Mouse (Mus musculus): Measurements from ENCODE around the gene Gm20458. TPM values are rescaled to one million over a fixed set of nuclear protein-coding genes. Genes with fewer than 3 reads are reported as not detected.

Gm20458 gene
- polyA plus RNA-seq, 1 experiment from 2014 or later, result 10.0 TPM

GRCm38 (mm10) chr2:164448140-164448539 is 12.6 kb upstream of the Gm20458 start:
- Histone ChIP-seq H3K27ac (no peak overlapping the region), H3K9me3 (ENCODE audit: control insufficient read depth, low read length) (no peaks in the 10 kb centered on the region), H3K4me2 (replicated peaks) (no peak overlapping the region), H3K36me3 (replicated peaks; ENCODE audit: control insufficient read depth, insufficient read depth) (no peaks in the 10 kb centered on the region), H3K4me3 (replicated peaks; ENCODE audit: low read length) (no peak overlapping the region), H3K9ac (no peak overlapping the region), H3K4me1 (replicated peaks; ENCODE audit: control insufficient read depth, insufficient read depth, low read length) (no peaks in the 10 kb centered on the region), H3K27me3 (ENCODE audit: control insufficient read depth, insufficient read depth, low read length) (no peaks in the 10 kb centered on the region)
- 86% methylated on average over 1 of the region's 1 CpGs for WGBS
- no peak for DNase-seq (ENCODE audit: low spot score)
- no peak for ATAC-seq (ENCODE audit: low FRiP score)

GRCm38 (mm10) chr2:164448921-164449320 is 11.8 kb upstream of the Gm20458 start:
- H3K4me2 ChIP-seq (replicated peaks), result no peak overlapping the region
- no peaks in the 10 kb centered on the region for H3K9me3 ChIP-seq (ENCODE audit: control insufficient read depth, low read length)
- DNase-seq (ENCODE audit: low spot score) (no peak), ATAC-seq (ENCODE audit: low FRiP score) (no peak)
- no peaks in the 10 kb centered on the region for H3K36me3 ChIP-seq (replicated peaks; ENCODE audit: control insufficient read depth, insufficient read depth)
- H3K4me3 ChIP-seq (replicated peaks; ENCODE audit: low read length), result no peak overlapping the region
- H3K27me3 ChIP-seq (ENCODE audit: control insufficient read depth, insufficient read depth, low read length), result no peaks in the 10 kb centered on the region
- no peak overlapping the region for H3K27ac ChIP-seq
- H3K4me1 ChIP-seq (replicated peaks; ENCODE audit: control insufficient read depth, insufficient read depth, low read length), result no peaks in the 10 kb centered on the region
- no peak overlapping the region for H3K9ac ChIP-seq
- WGBS, result 79% methylated on average over 5 of the region's 5 CpGs

GRCm38 (mm10) chr2:164449341-164450042 is 11.3 kb upstream of the Gm20458 start:
- H3K9ac ChIP-seq, result no peak overlapping the region
- no peaks in the 10 kb centered on the region for H3K9me3 ChIP-seq (ENCODE audit: control insufficient read depth, low read length)
- DNase-seq (ENCODE audit: low spot score) (no peak), ATAC-seq (ENCODE audit: low FRiP score) (no peak)
- H3K27ac ChIP-seq, result no peak overlapping the region
- no peaks in the 10 kb centered on the region for H3K36me3 ChIP-seq (replicated peaks; ENCODE audit: control insufficient read depth, insufficient read depth)
- H3K4me3 ChIP-seq (replicated peaks; ENCODE audit: low read length), result no peak overlapping the region
- 86% methylated on average over 14 of the region's 14 CpGs for WGBS
- H3K4me2 ChIP-seq (replicated peaks), result no peak overlapping the region
- no peaks in the 10 kb centered on the region for H3K27me3 ChIP-seq (ENCODE audit: control insufficient read depth, insufficient read depth, low read length)
- H3K4me1 ChIP-seq (replicated peaks; ENCODE audit: control insufficient read depth, insufficient read depth, low read length), result no peaks in the 10 kb centered on the region

- no peak overlapping the region for H3K4me2 ChIP-seq (replicated peaks)
- H3K4me3 ChIP-seq (replicated peaks; ENCODE audit: low read length), result no peak overlapping the region
- no peaks in the 10 kb centered on the region for H3K27me3 ChIP-seq (ENCODE audit: control insufficient read depth, insufficient read depth, low read length)
- 44% methylated on average over 13 of the region's 13 CpGs for WGBS
- no peaks in the 10 kb centered on the region for H3K9me3 ChIP-seq (ENCODE audit: control insufficient read depth, low read length)
- H3K27ac ChIP-seq, result no peak overlapping the region
- DNase-seq (ENCODE audit: low spot score) (no peak), ATAC-seq (ENCODE audit: low FRiP score) (no peak)
- 0 out of 2 replicates have a peak, but pooled peaks cover 6% of the 10 kb centered on the region for H3K4me1 ChIP-seq (replicated peaks; ENCODE audit: control insufficient read depth, insufficient read depth, low read length)
- no peak overlapping the region for H3K9ac ChIP-seq
- no peaks in the 10 kb centered on the region for H3K36me3 ChIP-seq (replicated peaks; ENCODE audit: control insufficient read depth, insufficient read depth)
Observed at GRCm38 (mm10) chr2:164452000-164452676, 8.6 kb upstream of the Gm20458 start.

GRCm38 (mm10) chr2:164453047-164453757 is 7.6 kb upstream of the Gm20458 start:
- 0 out of 2 replicates have a peak, but pooled peaks cover 6% of the 10 kb centered on the region for H3K4me1 ChIP-seq (replicated peaks; ENCODE audit: control insufficient read depth, insufficient read depth, low read length)
- H3K4me2 ChIP-seq (replicated peaks), result no peak overlapping the region
- WGBS, result 80% methylated on average over 14 of the region's 14 CpGs
- H3K9ac ChIP-seq, result no peak overlapping the region
- H3K9me3 ChIP-seq (ENCODE audit: control insufficient read depth, low read length), result no peaks in the 10 kb centered on the region
- DNase-seq (ENCODE audit: low spot score), result no peak
- no peak overlapping the region for H3K4me3 ChIP-seq (replicated peaks; ENCODE audit: low read length)
- H3K36me3 ChIP-seq (replicated peaks; ENCODE audit: control insufficient read depth, insufficient read depth), result no peaks in the 10 kb centered on the region
- no peak overlapping the region for H3K27ac ChIP-seq
- H3K27me3 ChIP-seq (ENCODE audit: control insufficient read depth, insufficient read depth, low read length), result no peaks in the 10 kb centered on the region
- ATAC-seq (ENCODE audit: low FRiP score), result no peak

GRCm38 (mm10) chr2:164453887-164454500 is 6.8 kb upstream of the Gm20458 start:
- ATAC-seq (ENCODE audit: low FRiP score), result no peak
- WGBS, result 67% methylated on average over 7 of the region's 7 CpGs

GRCm38 (mm10) chr2:164454846-164455245 is 5.9 kb upstream of the Gm20458 start:
- Histone ChIP-seq H3K9ac (no peak overlapping the region), H3K4me3 (replicated peaks; ENCODE audit: low read length) (no peak overlapping the region), H3K4me2 (replicated peaks) (no peak overlapping the region), H3K27me3 (ENCODE audit: control insufficient read depth, insufficient read depth, low read length) (no peaks in the 10 kb centered on the region), H3K4me1 (replicated peaks; ENCODE audit: control insufficient read depth, insufficient read depth, low read length) (0 out of 2 replicates have a peak, but pooled peaks cover 6% of the 10 kb centered on the region), H3K9me3 (ENCODE audit: control insufficient read depth, low read length) (no peaks in the 10 kb centered on the region), H3K27ac (no peak overlapping the region), H3K36me3 (replicated peaks; ENCODE audit: control insufficient read depth, insufficient read depth) (no peaks in the 10 kb centered on the region)
- ATAC-seq (ENCODE audit: low FRiP score), result no peak
- DNase-seq (ENCODE audit: low spot score), result no peak
- WGBS, result 82% methylated on average over 10 of the region's 10 CpGs

More at GRCm38 (mm10) chr2:164453887-164454500, 6.8 kb upstream of the Gm20458 start:
- H3K4me2 ChIP-seq (replicated peaks), result no peak overlapping the region
- H3K27ac ChIP-seq, result no peak overlapping the region
- H3K4me3 ChIP-seq (replicated peaks; ENCODE audit: low read length), result no peak overlapping the region
- 0 out of 2 replicates have a peak, but pooled peaks cover 6% of the 10 kb centered on the region for H3K4me1 ChIP-seq (replicated peaks; ENCODE audit: control insufficient read depth, insufficient read depth, low read length)
- no peak for DNase-seq (ENCODE audit: low spot score)
- H3K9me3 ChIP-seq (ENCODE audit: control insufficient read depth, low read length), result no peaks in the 10 kb centered on the region
- H3K36me3 ChIP-seq (replicated peaks; ENCODE audit: control insufficient read depth, insufficient read depth), result no peaks in the 10 kb centered on the region
- no peak overlapping the region for H3K9ac ChIP-seq
- no peaks in the 10 kb centered on the region for H3K27me3 ChIP-seq (ENCODE audit: control insufficient read depth, insufficient read depth, low read length)

GRCm38 (mm10) chr2:164455421-164456190 is 5.2 kb upstream of the Gm20458 start:
- H3K4me3 ChIP-seq (replicated peaks; ENCODE audit: low read length), result no peak overlapping the region
- no peak overlapping the region for H3K4me2 ChIP-seq (replicated peaks)
- no peak overlapping the region for H3K9ac ChIP-seq
- H3K27me3 ChIP-seq (ENCODE audit: control insufficient read depth, insufficient read depth, low read length), result no peaks in the 10 kb centered on the region
- 84% methylated on average over 6 of the region's 6 CpGs for WGBS
- DNase-seq (ENCODE audit: low spot score), result no peak
- no peak for ATAC-seq (ENCODE audit: low FRiP score)
- no peaks in the 10 kb centered on the region for H3K9me3 ChIP-seq (ENCODE audit: control insufficient read depth, low read length)
- H3K4me1 ChIP-seq (replicated peaks; ENCODE audit: control insufficient read depth, insufficient read depth, low read length), result 0 out of 2 replicates have a peak, but pooled peaks cover 6% of the 10 kb centered on the region
- no peak overlapping the region for H3K27ac ChIP-seq
- H3K36me3 ChIP-seq (replicated peaks; ENCODE audit: control insufficient read depth, insufficient read depth), result no peaks in the 10 kb centered on the region
